Mouse (Mus musculus) embryonic facial prominence, embryonic 15.5 days (tissue): ENCODE data around the gene Capn11. TPM values are rescaled to one million over a fixed set of nuclear protein-coding genes. Genes with fewer than 3 reads are reported as not detected.

Source experiments
- ATAC-seq: fragments of 200-750 bp; cut with Nextera tagmentation; 2 replicates; pipeline ENCODE4 v1.8.0; 2017; ENCODE audit warnings: low read depth, moderate TSS enrichment; ENCODE audit not compliant: insufficient number of reproducible peaks, low FRiP score, low TSS enrichment
- H3K27ac ChIP-seq: fragments of 300-500 bp; sonication (generic); replicated peaks from 2 replicates; pipeline ENCODE4 v1.5.1; 2015; ENCODE audit warnings: mild to moderate bottlenecking, inconsistent platforms
- H3K27me3 ChIP-seq: fragments of 300-500 bp; sonication (generic); 2 replicates; pipeline ENCODE4 v1.6.1; 2015; ENCODE audit warnings: inconsistent platforms
- H3K36me3 ChIP-seq: fragments of 300-500 bp; sonication (generic); 2 replicates; pipeline ENCODE4 v1.6.1; 2015; ENCODE audit warnings: mild to moderate bottlenecking, inconsistent platforms
- H3K4me1 ChIP-seq: fragments of 300-500 bp; sonication (generic); 2 replicates; pipeline ENCODE4 v1.6.1; 2015; ENCODE audit warnings: inconsistent platforms
- H3K4me2 ChIP-seq: fragments of 300-500 bp; sonication (generic); replicated peaks from 2 replicates; pipeline ENCODE4 v1.6.1; 2015; ENCODE audit warnings: mild to moderate bottlenecking, inconsistent platforms
- H3K4me3 ChIP-seq: fragments of 300-500 bp; sonication (generic); replicated peaks from 2 replicates; pipeline ENCODE4 v1.5.1; 2015; ENCODE audit warnings: mild to moderate bottlenecking, inconsistent platforms
- H3K9ac ChIP-seq: fragments of 300-500 bp; sonication (generic); 2 replicates; pipeline ENCODE4 v1.6.1; 2015; ENCODE audit warnings: inconsistent platforms
- H3K9me3 ChIP-seq: fragments of 300-500 bp; sonication (generic); replicated peaks from 2 replicates; pipeline ENCODE4 v1.6.1; 2016; ENCODE audit warnings: inconsistent platforms
- WGBS: fragments of 180-500 bp; shearing (Covaris S2); methylation state at CpG from one replicate; pipeline ENCODE4 v1.1.7; 2015; 5-methylcytosine and 5-hydroxymethylcytosine counted together
- polyA plus RNA-seq: library from polyadenylated mRNA; unstranded; fragments of >200 nt; fragmentation: Nextera tagmentation; extraction: Ambion mirVana; gene quantifications from 2 replicates; pipeline ENCODE4 v1.2.1, GENCODE M21; 2015

The Capn11 gene
- polyA plus RNA-seq, 1 experiment from 2014 or later = 0.77 TPM

DNA sequence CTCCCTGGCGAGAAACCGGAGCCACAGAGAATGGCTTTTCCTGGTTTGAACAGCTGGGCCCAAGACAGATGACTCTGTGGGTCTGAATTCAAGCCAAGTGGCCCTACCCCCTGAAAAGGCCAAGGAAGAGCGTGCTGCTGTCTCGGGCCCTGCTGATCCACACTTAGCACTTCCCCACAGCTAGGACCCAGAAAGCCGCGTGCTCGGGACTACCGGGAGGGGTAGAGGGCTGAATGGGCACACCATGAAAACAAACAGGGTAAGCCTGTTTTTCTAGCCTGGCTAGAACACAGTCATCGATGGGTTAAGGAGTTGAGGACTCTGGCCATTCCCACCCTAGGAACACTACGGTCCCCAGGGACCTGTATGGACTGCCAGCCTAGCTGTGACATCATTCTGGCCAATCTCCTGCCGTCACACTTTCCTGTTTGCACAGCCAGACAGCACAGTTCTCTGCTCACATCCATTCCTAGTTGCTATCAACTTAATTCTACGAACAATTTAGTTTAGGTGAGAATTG lies 78.1 kb downstream of the Capn11 start:
- Histone ChIP-seq H3K4me2 (no peak overlapping the region; the same call in 1 of the 2 replicates), H3K9me3 (no peaks in the 10 kb centered on the region), H3K36me3 (no peaks in the 10 kb centered on the region), H3K4me3 (no peak overlapping the region), H3K27ac (peak overlapping the region; percentile 53), H3K4me1 (peaks cover 30% of the 10 kb centered on the region), H3K27me3 (no peaks in the 10 kb centered on the region), H3K9ac (no peak overlapping the region)
- ATAC-seq = peak; percentile 39; the same call in 1 of the 2 replicates
- WGBS = 27% methylated on average over 12 of the region's 12 CpGs

Other genes starting within 250 kb of the Capn11 start
- gene Cdc5l, start 225.6 kb downstream of the Capn11 start, polyA plus RNA-seq = 56.4 and 65.7 TPM in 2 replicates
- 0.46 and 0.81 TPM in 2 replicates for gene Spats1, start 183.9 kb downstream of the Capn11 start, polyA plus RNA-seq
- gene Aars2, start 152.5 kb downstream of the Capn11 start, polyA plus RNA-seq = 15.8 and 16.6 TPM in 2 replicates
- 3.2 and 6.2 TPM in 2 replicates for gene Tcte1, start 135.9 kb downstream of the Capn11 start, polyA plus RNA-seq
- 3.9 and 4.7 TPM in 2 replicates for gene Tmem151b, start 109.6 kb downstream of the Capn11 start, polyA plus RNA-seq
- gene Nfkbie, start 103.6 kb downstream of the Capn11 start, polyA plus RNA-seq = 5.5 and 6.3 TPM in 2 replicates
- gene Slc35b2, start 95.5 kb downstream of the Capn11 start, polyA plus RNA-seq = 133 and 139 TPM in 2 replicates
- gene Hsp90ab1, start 86.1 kb downstream of the Capn11 start, polyA plus RNA-seq = 1,563 and 1,577 TPM in 2 replicates
- 92.7 and 99.7 TPM in 2 replicates for gene Slc29a1, start 59.7 kb downstream of the Capn11 start, polyA plus RNA-seq
- 29.9 and 41.1 TPM in 2 replicates for gene Mymx, start 57.2 kb downstream of the Capn11 start, polyA plus RNA-seq
- 157 and 165 TPM in 2 replicates for gene Mrpl14, start 27.0 kb upstream of the Capn11 start, polyA plus RNA-seq
- gene Tmem63b, start 27.6 kb upstream of the Capn11 start, polyA plus RNA-seq = 45.8 and 52.4 TPM in 2 replicates
- gene 1600014C23Rik, start 74.5 kb upstream of the Capn11 start, polyA plus RNA-seq = 0.49 TPM in 1 of 2 replicates, not detected in the other